Mouse (Mus musculus): ENCODE measurements around the gene Gpr61. TPM values are rescaled to one million over a fixed set of nuclear protein-coding genes. Genes with fewer than 3 reads are reported as not detected.

The Gpr61 gene
- polyA plus RNA-seq, 1 experiment from 2014 or later = 0.25 TPM

DNA sequence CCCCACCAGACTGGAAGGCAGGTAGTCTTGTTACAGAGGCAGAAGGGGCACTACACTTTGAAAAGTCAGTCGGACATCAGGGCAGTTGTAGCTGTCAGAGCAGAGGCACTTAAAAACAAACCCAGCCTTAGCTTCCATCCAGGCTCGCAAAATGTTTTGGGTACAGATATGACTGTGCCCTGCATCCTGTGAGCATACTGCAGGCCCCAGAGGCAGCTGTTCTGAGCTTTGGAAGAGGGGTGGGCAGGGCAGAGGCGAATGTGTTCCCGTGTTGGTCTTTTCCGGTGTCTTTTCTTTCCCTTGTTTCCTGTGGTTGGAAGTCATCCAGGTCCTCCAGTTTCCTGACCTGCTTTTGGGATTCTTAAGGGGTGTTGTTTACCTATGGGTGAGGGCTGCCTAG, 35.2 kb upstream of the Gpr61 start:
- H3K4me1 ChIP-seq = peaks cover 25% of the 10 kb centered on the region
- H3K27ac ChIP-seq (replicated peaks) = no peak overlapping the region
- no peak overlapping the region for H3K4me2 ChIP-seq (replicated peaks)
- ATAC-seq (ENCODE audit: insufficient number of reproducible peaks, low FRiP score, low TSS enrichment, low read depth) = no peak
- no peaks in the 10 kb centered on the region for H3K9me3 ChIP-seq (replicated peaks)
- H3K9ac ChIP-seq = no peak overlapping the region
- H3K36me3 ChIP-seq = 0 out of 2 replicates have a peak, but pooled peaks cover 3% of the 10 kb centered on the region
- WGBS = 46% methylated on average over 5 of the region's 5 CpGs
- peaks cover 6% of the 10 kb centered on the region; the same call in 1 of the 2 replicates for H3K27me3 ChIP-seq
- no peak overlapping the region for H3K4me3 ChIP-seq (replicated peaks)

DNA sequence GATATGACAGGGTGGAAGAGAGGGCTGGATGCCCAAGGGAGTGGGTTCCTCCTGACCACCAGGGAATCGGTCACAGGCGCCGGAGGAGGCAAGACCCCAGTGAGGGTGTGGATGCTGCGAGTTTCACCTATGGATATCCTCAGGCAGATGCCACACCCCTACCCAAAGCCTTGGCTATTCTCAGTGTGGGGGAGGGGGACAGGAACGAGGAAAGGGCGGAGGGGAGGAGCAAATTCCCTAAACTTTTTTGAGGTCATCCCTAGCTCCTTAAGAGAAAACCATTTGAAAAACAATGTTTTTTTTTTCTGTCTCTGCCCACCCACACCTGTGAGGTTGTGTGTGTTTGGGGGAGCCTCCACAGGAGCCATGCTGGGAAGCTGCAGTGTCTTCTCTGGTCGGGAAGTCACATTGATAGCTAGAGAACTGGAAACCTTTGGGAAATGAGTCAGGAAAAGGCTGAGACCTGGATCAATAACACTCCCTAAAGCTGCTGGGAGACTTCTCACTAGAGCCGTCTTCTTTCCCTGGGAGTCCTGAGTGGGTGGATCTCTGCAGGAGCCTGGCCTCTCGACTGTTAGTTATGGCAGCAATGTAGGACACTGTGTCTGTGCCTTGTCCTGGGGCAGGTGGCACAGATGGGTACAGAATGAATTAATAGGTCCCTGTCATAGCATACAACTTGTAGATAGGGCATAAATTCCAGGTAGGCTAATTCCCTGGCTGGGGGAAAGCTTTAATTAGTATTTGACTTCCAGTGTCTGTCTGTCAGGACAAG, 34.2 kb upstream of the Gpr61 start:
- Histone ChIP-seq H3K4me3 (replicated peaks) (no peak overlapping the region), H3K4me1 (peaks cover 25% of the 10 kb centered on the region), H3K27me3 (peaks cover 6% of the 10 kb centered on the region; the same call in 1 of the 2 replicates), H3K9ac (no peak overlapping the region), H3K9me3 (replicated peaks) (no peaks in the 10 kb centered on the region), H3K27ac (replicated peaks) (no peak overlapping the region), H3K4me2 (replicated peaks) (no peak overlapping the region), H3K36me3 (0 out of 2 replicates have a peak, but pooled peaks cover 3% of the 10 kb centered on the region)
- WGBS = 71% methylated on average over 8 of the region's 9 CpGs
- no peak for ATAC-seq (ENCODE audit: insufficient number of reproducible peaks, low FRiP score, low TSS enrichment, low read depth)

DNA sequence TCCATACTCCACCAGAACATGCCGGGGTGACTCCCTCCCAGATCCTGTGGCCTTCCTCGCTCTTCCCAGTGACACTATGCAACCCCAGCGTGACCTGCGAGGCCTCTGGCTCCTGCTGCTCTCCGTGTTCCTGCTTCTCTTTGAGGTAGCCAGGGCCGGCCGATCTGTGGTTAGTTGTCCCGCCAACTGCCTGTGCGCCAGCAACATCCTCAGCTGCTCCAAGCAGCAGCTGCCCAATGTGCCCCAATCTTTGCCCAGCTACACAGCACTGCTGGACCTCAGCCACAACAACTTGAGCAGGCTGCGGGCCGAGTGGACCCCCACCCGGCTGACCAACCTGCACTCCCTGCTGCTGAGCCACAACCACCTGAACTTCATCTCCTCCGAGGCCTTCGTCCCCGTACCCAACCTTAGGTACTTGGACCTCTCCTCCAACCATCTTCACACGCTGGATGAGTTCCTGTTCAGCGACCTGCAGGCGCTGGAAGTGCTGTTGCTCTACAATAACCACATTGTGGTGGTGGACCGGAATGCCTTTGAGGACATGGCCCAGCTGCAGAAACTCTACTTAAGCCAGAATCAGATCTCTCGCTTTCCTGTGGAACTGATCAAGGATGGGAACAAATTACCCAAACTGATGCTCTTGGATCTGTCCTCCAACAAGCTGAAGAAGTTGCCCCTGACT, 32.6 kb upstream of the Gpr61 start:
- H3K36me3 ChIP-seq = 0 out of 2 replicates have a peak, but pooled peaks cover 3% of the 10 kb centered on the region
- peaks cover 25% of the 10 kb centered on the region for H3K4me1 ChIP-seq
- H3K9ac ChIP-seq = no peak overlapping the region
- H3K4me2 ChIP-seq (replicated peaks) = peak overlapping the region; percentile 90
- H3K9me3 ChIP-seq (replicated peaks) = no peaks in the 10 kb centered on the region
- H3K4me3 ChIP-seq (replicated peaks) = peak overlapping the region; percentile 73
- H3K27me3 ChIP-seq = peaks cover 6% of the 10 kb centered on the region; the same call in 1 of the 2 replicates
- WGBS = 64% methylated on average over 20 of the region's 20 CpGs
- no peak overlapping the region for H3K27ac ChIP-seq (replicated peaks)
- no peak for ATAC-seq (ENCODE audit: insufficient number of reproducible peaks, low FRiP score, low TSS enrichment, low read depth)

DNA sequence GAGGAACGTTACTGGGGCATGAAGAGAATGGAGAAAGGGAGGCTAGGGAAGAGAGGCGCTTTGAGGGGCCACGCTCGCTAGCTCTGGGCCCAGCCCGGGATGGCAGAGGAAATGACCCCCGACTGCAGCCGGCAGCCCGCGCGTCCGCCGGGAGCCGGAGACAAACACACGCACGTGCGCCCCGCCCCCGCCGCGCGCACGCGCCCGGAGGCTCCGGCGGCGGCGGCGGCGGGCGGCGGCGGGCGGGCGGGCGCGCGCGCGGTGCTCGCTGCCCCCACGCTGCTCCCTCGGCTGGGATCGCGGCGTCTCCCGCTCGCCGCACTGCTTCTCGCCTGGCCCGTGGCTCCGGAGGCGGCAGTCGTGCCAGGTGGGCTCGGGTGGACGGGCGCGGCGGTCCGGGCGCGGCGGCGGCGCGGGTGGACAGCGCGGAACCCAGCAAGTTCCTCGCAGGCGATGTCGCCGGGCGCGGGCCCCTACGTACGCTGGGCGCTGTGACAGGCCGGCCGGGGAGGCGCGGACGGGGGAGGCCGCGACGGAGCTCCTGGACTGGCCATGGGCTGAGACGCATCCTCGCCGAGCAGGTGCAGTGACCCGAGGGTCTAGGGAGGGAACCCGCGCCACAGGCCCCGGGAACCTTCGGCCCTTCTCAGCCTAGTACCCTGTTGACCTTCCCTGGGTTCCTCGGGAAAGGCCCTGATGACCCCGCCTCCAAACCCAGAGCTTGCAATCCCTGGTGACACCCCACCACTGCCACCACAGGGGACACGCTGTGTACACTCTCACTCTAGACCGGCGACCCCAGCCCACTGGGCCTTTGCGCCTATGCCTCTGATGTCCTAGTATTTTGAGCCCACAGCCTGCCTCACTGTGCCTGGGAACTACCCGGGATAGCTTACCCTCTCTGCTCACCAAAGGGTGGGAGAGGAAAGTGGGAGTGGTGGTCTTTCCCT, 31.7 kb upstream of the Gpr61 start, which contains the start of gene Amigo1:
TSS of gene Amigo1 (plus strand) at position 238 of the 950 bp plus-strand sequence.
- Histone ChIP-seq H3K4me2 (replicated peaks) (peak within 1 kb of the TSS; percentile 90), H3K4me1 (peaks cover 25% of the 10 kb centered on the region), H3K27me3 (peaks cover 6% of the 10 kb centered on the region; the same call in 1 of the 2 replicates), H3K9ac (peak within 1 kb of the TSS; percentile 70), H3K9me3 (replicated peaks) (no peaks in the 10 kb centered on the region), H3K4me3 (replicated peaks) (peak within 1 kb of the TSS; percentile 73), H3K36me3 (0 out of 2 replicates have a peak, but pooled peaks cover 3% of the 10 kb centered on the region), H3K27ac (replicated peaks) (no peak within 1 kb of the TSS)
- 1% methylated on average over 84 of the region's 100 CpGs for WGBS
- ATAC-seq (ENCODE audit: insufficient number of reproducible peaks, low FRiP score, low TSS enrichment, low read depth) = 0 out of 2 replicates have a peak, but pooled peaks have one; percentile 36

DNA sequence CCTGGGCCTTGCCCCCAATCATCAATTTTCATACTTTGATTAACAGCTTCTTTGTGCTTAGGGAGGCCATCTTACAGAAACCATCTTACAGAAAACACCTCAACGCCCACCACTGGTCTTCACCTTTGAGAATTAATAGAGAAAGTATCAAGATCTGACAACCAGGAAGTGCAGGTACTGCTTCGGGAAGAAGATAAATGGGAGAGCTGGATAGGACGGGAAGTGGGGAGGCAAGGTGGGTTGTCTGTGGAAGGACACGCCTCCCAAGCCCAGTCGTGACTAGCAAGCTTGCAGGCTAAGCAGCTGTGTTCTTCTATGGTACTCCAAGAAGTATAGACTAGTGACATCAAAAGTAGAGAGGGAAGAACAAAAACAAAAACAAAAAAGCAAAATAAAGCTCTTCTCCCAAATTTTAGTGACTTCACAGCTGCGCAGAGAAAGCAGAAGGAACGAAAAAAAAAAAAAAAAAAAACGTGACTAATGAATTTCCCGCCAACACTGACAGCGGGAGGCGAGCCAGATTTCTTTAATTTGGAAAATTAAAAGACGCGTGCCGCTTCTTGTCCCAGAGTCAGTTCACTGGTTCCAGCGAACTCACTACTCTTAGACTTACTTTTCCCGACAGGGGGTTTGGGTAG, 30.9 kb upstream of the Gpr61 start:
- Histone ChIP-seq H3K4me3 (replicated peaks) (peak overlapping the region; percentile 73), H3K27me3 (peaks cover 6% of the 10 kb centered on the region; the same call in 1 of the 2 replicates), H3K9me3 (replicated peaks) (no peaks in the 10 kb centered on the region), H3K4me1 (peaks cover 25% of the 10 kb centered on the region), H3K36me3 (0 out of 2 replicates have a peak, but pooled peaks cover 3% of the 10 kb centered on the region), H3K9ac (peak overlapping the region; percentile 70; the same call in 1 of the 2 replicates), H3K27ac (replicated peaks) (no peak overlapping the region), H3K4me2 (replicated peaks) (peak overlapping the region; percentile 90)
- no peak for ATAC-seq (ENCODE audit: insufficient number of reproducible peaks, low FRiP score, low TSS enrichment, low read depth)
- WGBS = 3% methylated on average over 16 of the region's 16 CpGs

DNA sequence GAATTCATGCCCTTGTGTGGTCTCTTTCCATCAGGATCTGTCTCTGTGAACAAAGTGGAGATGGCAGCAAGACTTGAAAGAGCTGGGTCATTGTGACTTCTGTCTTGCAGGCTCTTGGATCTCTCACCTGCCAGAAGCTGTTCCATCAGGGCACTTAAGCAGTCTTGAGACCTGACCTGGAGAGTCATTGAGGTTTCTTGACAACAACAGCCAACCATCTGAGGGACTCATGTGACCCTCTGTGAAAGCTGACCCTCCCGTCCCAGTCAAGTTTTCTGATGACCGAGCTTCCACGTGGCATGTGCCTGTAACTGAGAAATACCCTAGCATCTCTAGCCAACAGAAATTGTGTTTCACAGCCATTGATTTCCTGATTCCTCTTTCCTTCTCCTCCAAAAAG, 30.1 kb upstream of the Gpr61 start:
- no peak overlapping the region for H3K9ac ChIP-seq
- no peaks in the 10 kb centered on the region for H3K9me3 ChIP-seq (replicated peaks)
- peaks cover 19% of the 10 kb centered on the region for H3K4me1 ChIP-seq
- 83% methylated on average over 3 of the region's 3 CpGs for WGBS
- no peak overlapping the region for H3K4me3 ChIP-seq (replicated peaks)
- no peak overlapping the region for H3K27ac ChIP-seq (replicated peaks)
- no peak overlapping the region for H3K4me2 ChIP-seq (replicated peaks)
- 0 out of 2 replicates have a peak, but pooled peaks cover 3% of the 10 kb centered on the region for H3K36me3 ChIP-seq
- no peak for ATAC-seq (ENCODE audit: insufficient number of reproducible peaks, low FRiP score, low TSS enrichment, low read depth)
- H3K27me3 ChIP-seq = peaks cover 6% of the 10 kb centered on the region; the same call in 1 of the 2 replicates

DNA sequence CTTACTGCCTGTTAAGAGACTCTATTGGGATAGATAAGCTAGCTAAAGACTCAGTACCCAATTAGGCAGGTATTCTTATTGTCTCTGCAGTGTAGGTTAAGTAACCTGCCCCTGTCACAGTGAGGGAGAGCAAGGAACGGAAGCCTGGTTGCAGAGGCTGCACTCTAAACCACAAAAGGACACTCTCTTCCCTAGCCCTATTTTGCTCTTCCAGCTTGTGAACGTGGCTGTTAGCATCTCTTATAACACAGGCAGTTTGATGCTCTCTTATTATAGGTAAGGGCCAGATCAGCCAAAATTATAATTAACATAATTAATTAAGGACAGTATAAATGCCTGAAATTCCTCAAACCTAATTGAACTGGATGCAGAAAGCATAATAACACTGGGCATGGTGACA, 25.8 kb upstream of the Gpr61 start:
- WGBS = 32% methylated on average over 2 of the region's 2 CpGs
- H3K9me3 ChIP-seq (replicated peaks) = no peaks in the 10 kb centered on the region
- no peak for ATAC-seq (ENCODE audit: insufficient number of reproducible peaks, low FRiP score, low TSS enrichment, low read depth)
- H3K27me3 ChIP-seq = no peaks in the 10 kb centered on the region
- no peak overlapping the region for H3K4me2 ChIP-seq (replicated peaks)
- no peak overlapping the region for H3K27ac ChIP-seq (replicated peaks)
- no peaks in the 10 kb centered on the region for H3K36me3 ChIP-seq
- H3K9ac ChIP-seq = no peak overlapping the region
- no peak overlapping the region for H3K4me3 ChIP-seq (replicated peaks)
- H3K4me1 ChIP-seq = peaks cover 2% of the 10 kb centered on the region

DNA sequence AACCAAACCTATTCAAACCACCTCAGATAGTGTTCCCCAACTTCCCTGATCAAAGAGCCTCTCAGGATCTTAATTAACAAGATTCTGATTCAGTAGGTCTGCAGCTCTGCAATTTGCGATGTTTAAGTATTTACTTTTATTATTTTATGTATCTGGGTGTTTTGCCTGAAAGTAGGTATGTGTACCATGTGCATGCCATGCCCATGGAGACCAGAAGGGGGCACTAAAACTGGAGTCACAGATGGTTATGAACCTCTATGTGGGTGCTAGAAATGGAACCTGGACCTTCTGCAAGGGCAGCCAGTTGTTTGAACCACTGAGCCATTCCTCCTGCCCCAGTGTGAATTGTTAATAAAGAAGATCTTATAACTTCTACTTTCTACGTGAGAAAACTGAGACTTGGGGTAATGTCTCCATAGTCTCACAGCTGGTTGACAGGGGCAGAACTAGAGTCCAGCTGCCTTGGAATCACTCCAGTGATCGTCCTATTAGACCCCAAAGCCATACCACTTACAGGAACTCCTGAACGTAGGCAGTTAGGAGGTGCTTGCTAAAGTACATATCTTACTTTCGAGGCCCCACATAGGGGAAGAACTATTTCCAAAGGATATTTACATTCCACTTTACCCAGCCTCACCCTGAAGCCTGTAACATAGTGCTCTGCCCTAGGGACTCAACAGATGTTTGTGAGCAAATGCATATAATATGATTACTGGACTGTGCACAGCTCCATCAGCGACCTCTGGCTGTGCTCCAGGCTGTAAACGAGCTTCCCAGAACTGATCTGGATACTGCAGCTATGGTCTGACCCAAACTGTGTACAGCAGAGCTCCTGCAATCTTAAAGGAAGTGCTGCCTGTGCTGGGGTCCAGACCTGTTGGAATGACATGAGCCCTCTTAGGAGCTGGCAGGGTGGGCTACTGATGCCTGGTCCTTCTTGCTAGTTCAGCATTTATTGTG, 24.4 kb upstream of the Gpr61 start:
- WGBS = 54% methylated on average over 7 of the region's 7 CpGs

DNA sequence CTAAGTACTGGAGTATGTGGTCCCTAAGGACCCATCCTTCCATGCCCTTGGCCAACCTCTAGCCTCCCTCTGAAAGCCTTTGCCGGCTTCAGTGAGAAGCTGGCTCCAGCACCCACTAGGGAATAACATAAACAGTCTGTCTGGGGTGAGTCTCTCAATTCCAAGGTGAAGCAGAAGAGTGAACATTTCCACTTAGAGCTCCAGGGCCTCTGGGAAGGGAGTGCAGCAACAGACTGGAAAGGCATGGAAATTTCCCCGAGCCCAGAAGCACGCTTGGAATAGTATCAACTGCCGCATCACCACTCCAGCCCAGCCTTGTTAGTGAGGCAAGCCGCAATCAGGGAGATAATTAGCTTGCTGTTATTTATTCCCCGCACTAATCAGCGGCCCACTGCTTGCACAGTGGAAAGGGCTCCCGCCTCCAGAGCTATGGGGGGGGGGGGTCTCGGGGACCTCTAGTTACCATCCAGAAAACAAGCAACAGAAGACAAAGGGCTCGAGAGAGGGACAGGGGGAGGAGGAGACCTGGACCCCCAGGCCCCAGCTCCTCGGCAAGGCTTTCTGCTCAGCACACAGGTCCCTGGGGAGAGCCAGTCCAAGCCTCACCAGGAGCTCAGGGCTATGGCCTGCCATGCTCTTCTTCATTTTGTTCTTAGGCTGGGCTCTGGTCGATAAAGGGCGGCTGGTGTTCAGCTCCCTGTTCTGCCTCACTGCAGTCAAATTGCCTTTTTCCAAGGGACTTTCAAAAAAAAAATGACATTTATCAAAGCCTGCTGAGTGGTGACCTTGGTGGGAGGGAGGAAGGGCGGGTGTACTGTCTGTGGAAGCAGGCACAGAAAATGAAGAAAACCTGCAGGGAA, 20.2 kb upstream of the Gpr61 start:
- Histone ChIP-seq H3K4me2 (replicated peaks) (0 out of 2 replicates have a peak overlapping the region, but pooled peaks have one; percentile 4), H3K4me3 (replicated peaks) (no peak overlapping the region), H3K9me3 (replicated peaks) (no peaks in the 10 kb centered on the region), H3K27ac (replicated peaks) (peak overlapping the region; percentile 36; the same call in 1 of the 2 replicates), H3K27me3 (no peaks in the 10 kb centered on the region), H3K36me3 (no peaks in the 10 kb centered on the region), H3K4me1 (peaks cover 13% of the 10 kb centered on the region), H3K9ac (no peak overlapping the region)
- ATAC-seq (ENCODE audit: insufficient number of reproducible peaks, low FRiP score, low TSS enrichment, low read depth) = peak; percentile 79
- 20% methylated on average over 14 of the region's 14 CpGs for WGBS

More for the DNA sequence above, 24.4 kb upstream of the Gpr61 start:
- no peaks in the 10 kb centered on the region for H3K27me3 ChIP-seq
- H3K4me1 ChIP-seq = peaks cover 12% of the 10 kb centered on the region
- H3K4me2 ChIP-seq (replicated peaks) = no peak overlapping the region
- H3K9ac ChIP-seq = no peak overlapping the region
- H3K4me3 ChIP-seq (replicated peaks) = no peak overlapping the region
- 0 out of 2 replicates have a peak, but pooled peaks have one; percentile 59 for ATAC-seq (ENCODE audit: insufficient number of reproducible peaks, low FRiP score, low TSS enrichment, low read depth)
- no peaks in the 10 kb centered on the region for H3K9me3 ChIP-seq (replicated peaks)
- no peak overlapping the region for H3K27ac ChIP-seq (replicated peaks)
- H3K36me3 ChIP-seq = no peaks in the 10 kb centered on the region

All from embryonic facial prominence, embryonic 15.5 days (tissue).